Mouse (Mus musculus) heart, embryonic 16.5 days (tissue): ENCODE measurements around the gene Cabp1. TPM values are rescaled to one million over a fixed set of nuclear protein-coding genes. Genes with fewer than 3 reads are reported as not detected.

Experiments used
- ATAC-seq: fragments of 200-750 bp; cut with Nextera tagmentation; replicated peaks from 2 replicates; pipeline ENCODE4 v1.8.0; 2017; ENCODE audit warnings: moderate number of reproducible peaks; ENCODE audit not compliant: insufficient read depth, low FRiP score; ENCODE audit errors: extremely low read depth
- H3K27ac ChIP-seq: fragments of 300-500 bp; sonication (generic); 2 replicates; pipeline ENCODE4 v1.5.1; 2014; ENCODE audit warnings: mild to moderate bottlenecking, low read length, control low read depth, moderate library complexity
- H3K27me3 ChIP-seq: fragments of 300-500 bp; sonication (generic); 2 replicates; pipeline ENCODE4 v1.6.1; 2014; ENCODE audit warnings: low read length, mixed read lengths; ENCODE audit not compliant: control insufficient read depth, insufficient read depth
- H3K36me3 ChIP-seq: fragments of 300-500 bp; sonication (generic); 2 replicates; pipeline ENCODE4 v1.6.1; 2014; ENCODE audit not compliant: control insufficient read depth, insufficient read depth
- H3K4me1 ChIP-seq: fragments of 300-500 bp; sonication (generic); 2 replicates; pipeline ENCODE4 v1.6.1; 2014; ENCODE audit warnings: low read length, mixed read lengths; ENCODE audit not compliant: control insufficient read depth, insufficient read depth
- H3K4me2 ChIP-seq: fragments of 300-500 bp; sonication (generic); 2 replicates; pipeline ENCODE4 v1.6.1; 2014; ENCODE audit warnings: low read depth, mild to moderate bottlenecking, control low read depth, low read length
- H3K4me3 ChIP-seq: fragments of 300-500 bp; sonication (generic); 2 replicates; pipeline ENCODE4 v1.5.1; 2014; ENCODE audit warnings: mild to moderate bottlenecking, control low read depth, low read length
- H3K9ac ChIP-seq: fragments of 300-500 bp; sonication (generic); 2 replicates; pipeline ENCODE4 v1.6.1; 2014; ENCODE audit warnings: low read length, control low read depth
- H3K9me3 ChIP-seq: fragments of 300-500 bp; sonication (generic); replicated peaks from 2 replicates; pipeline ENCODE4 v1.6.1; 2016; ENCODE audit warnings: low read length; ENCODE audit not compliant: control insufficient read depth
- WGBS: fragments of 180-500 bp; shearing (Covaris S2); extraction: QIAGEN DNeasy Blood & Tissue Kit; methylation state at CpG from one replicate; pipeline ENCODE4 v1.1.7; 2014; 5-methylcytosine and 5-hydroxymethylcytosine counted together
- polyA plus RNA-seq: library from polyadenylated mRNA; unstranded; fragments of >200 nt; fragmentation: Nextera tagmentation; extraction: Ambion mirVana; gene quantifications from 2 replicates; pipeline ENCODE4 v1.2.1, GENCODE M21; 2015

Gene Cabp1
- polyA plus RNA-seq, 1 experiment from 2014 or later = 0.51 TPM

GRCm38 (mm10) chr5:115232516-115232915 is 38.3 kb upstream of the Cabp1 start:
- Histone ChIP-seq H3K9me3 (no peaks in the 10 kb centered on the region), H3K9ac (no peak overlapping the region), H3K4me2 (no peak overlapping the region), H3K27ac (no peak overlapping the region), H3K36me3 (no peaks in the 10 kb centered on the region), H3K4me3 (no peak overlapping the region), H3K27me3 (peaks cover 2% of the 10 kb centered on the region; the same call in 1 of the 2 replicates), H3K4me1 (peaks cover 17% of the 10 kb centered on the region)
- ATAC-seq = no peak
- WGBS = 72% methylated on average over 6 of the region's 6 CpGs

- peak overlapping the region; percentile 62 for H3K27ac ChIP-seq
- WGBS = 43% methylated on average over 16 of the region's 16 CpGs
- no peak overlapping the region for H3K4me2 ChIP-seq
Observed at GRCm38 (mm10) chr5:115231552-115232120, 37.5 kb upstream of the Cabp1 start.

GRCm38 (mm10) chr5:115230830-115231551 is 36.8 kb upstream of the Cabp1 start:
- Histone ChIP-seq H3K9me3 (no peaks in the 10 kb centered on the region), H3K4me1 (peaks cover 15% of the 10 kb centered on the region), H3K36me3 (no peaks in the 10 kb centered on the region), H3K4me3 (no peak overlapping the region), H3K27me3 (peaks cover 2% of the 10 kb centered on the region; the same call in 1 of the 2 replicates), H3K9ac (peak overlapping the region; percentile 41), H3K27ac (peak overlapping the region; percentile 62), H3K4me2 (no peak overlapping the region)
- peak; percentile 66; the same call in 1 of the 2 replicates for ATAC-seq
- WGBS = 33% methylated on average over 15 of the region's 15 CpGs

More at GRCm38 (mm10) chr5:115231552-115232120, 37.5 kb upstream of the Cabp1 start:
- no peaks in the 10 kb centered on the region for H3K36me3 ChIP-seq
- H3K27me3 ChIP-seq = peaks cover 2% of the 10 kb centered on the region; the same call in 1 of the 2 replicates
- H3K4me1 ChIP-seq = peaks cover 17% of the 10 kb centered on the region
- no peak for ATAC-seq
- H3K9me3 ChIP-seq = no peaks in the 10 kb centered on the region
- H3K4me3 ChIP-seq = no peak overlapping the region
- H3K9ac ChIP-seq = peak overlapping the region; percentile 41

GRCm38 (mm10) chr5:115222485-115222884 is 28.3 kb upstream of the Cabp1 start:
- no peak overlapping the region for H3K4me3 ChIP-seq
- H3K27ac ChIP-seq = no peak overlapping the region
- 68% methylated on average over 3 of the region's 3 CpGs for whole genome bisulfite sequencing
- no peak overlapping the region for H3K9ac ChIP-seq
- no peaks in the 10 kb centered on the region for H3K36me3 ChIP-seq
- peaks cover 10% of the 10 kb centered on the region for H3K4me1 ChIP-seq
- H3K4me2 ChIP-seq = no peak overlapping the region
- ATAC-seq = no peak
- peaks cover 5% of the 10 kb centered on the region for H3K9me3 ChIP-seq
- no peaks in the 10 kb centered on the region for H3K27me3 ChIP-seq

- Histone ChIP-seq H3K9ac (no peak overlapping the region; the same call in 1 of the 2 replicates), H3K36me3 (no peaks in the 10 kb centered on the region), H3K4me3 (no peak overlapping the region), H3K4me2 (no peak overlapping the region; the same call in 1 of the 2 replicates), H3K27me3 (peaks cover 3% of the 10 kb centered on the region), H3K4me1 (peaks cover 10% of the 10 kb centered on the region), H3K27ac (no peak overlapping the region), H3K9me3 (peaks cover 5% of the 10 kb centered on the region)
- ATAC-seq = no peak
- WGBS = 34% methylated on average over 13 of the region's 13 CpGs
Observed at GRCm38 (mm10) chr5:115220931-115221640, 26.9 kb upstream of the Cabp1 start.

- no peak for ATAC-seq
- no peak overlapping the region for H3K4me3 ChIP-seq
- H3K27ac ChIP-seq = no peak overlapping the region
- H3K9me3 ChIP-seq = peaks cover 5% of the 10 kb centered on the region
- no peak overlapping the region for H3K9ac ChIP-seq
- H3K4me2 ChIP-seq = no peak overlapping the region
- no peaks in the 10 kb centered on the region for H3K36me3 ChIP-seq
- peaks cover 14% of the 10 kb centered on the region for H3K27me3 ChIP-seq
- WGBS = 88% methylated on average over 12 of the region's 12 CpGs
- peaks cover 20% of the 10 kb centered on the region for H3K4me1 ChIP-seq
Observed at GRCm38 (mm10) chr5:115217998-115218397, 23.8 kb upstream of the Cabp1 start.

- H3K9ac ChIP-seq = peak overlapping the region; percentile 57; the same call in 1 of the 2 replicates
- H3K27ac ChIP-seq = no peak overlapping the region
Observed at GRCm38 (mm10) chr5:115215273-115216185, 21.3 kb upstream of the Cabp1 start.

GRCm38 (mm10) chr5:115214864-115215263 is 20.7 kb upstream of the Cabp1 start:
- Histone ChIP-seq H3K4me3 (peak overlapping the region; percentile 48), H3K27me3 (peaks cover 14% of the 10 kb centered on the region), H3K9me3 (peaks cover 2% of the 10 kb centered on the region; the same call in 1 of the 2 replicates), H3K4me1 (peaks cover 10% of the 10 kb centered on the region), H3K9ac (peak overlapping the region; percentile 57), H3K27ac (no peak overlapping the region), H3K36me3 (no peaks in the 10 kb centered on the region), H3K4me2 (peak overlapping the region; percentile 77)
- WGBS = under 1% methylated on average over 17 of the region's 17 CpGs
- peak; percentile 41 for ATAC-seq

More at GRCm38 (mm10) chr5:115215273-115216185, 21.3 kb upstream of the Cabp1 start:
- peak overlapping the region; percentile 77 for H3K4me2 ChIP-seq
- peaks cover 14% of the 10 kb centered on the region for H3K27me3 ChIP-seq
- peak overlapping the region; percentile 48 for H3K4me3 ChIP-seq
- 23% methylated on average over 27 of the region's 27 CpGs for WGBS
- H3K9me3 ChIP-seq = peaks cover 2% of the 10 kb centered on the region; the same call in 1 of the 2 replicates
- H3K36me3 ChIP-seq = no peaks in the 10 kb centered on the region
- H3K4me1 ChIP-seq = peaks cover 10% of the 10 kb centered on the region
- ATAC-seq = 0 out of 2 replicates have a peak, but pooled peaks have one; percentile 23
